Mouse (Mus musculus): ENCODE results near the gene Dhx29. TPM values are rescaled to one million over a fixed set of nuclear protein-coding genes. Genes with fewer than 3 reads are reported as not detected.

The Dhx29 gene
- polyA plus RNA-seq (2014; fragmentation: Nextera tagmentation; extraction: Ambion mirVana) = 20.4 and 22.8 TPM in 2 replicates

GRCm38 (mm10) chr13:112927287-112928001, at the start of gene Dhx29, which contains the start of gene Mtrex:
Gene Dhx29 (plus strand): TSS chr13:112927454.
Gene Mtrex (minus strand): TSS chr13:112927398.
- Histone ChIP-seq H3K27me3 (ENCODE audit: control insufficient read depth, insufficient read depth, low read length) (no peaks in the 10 kb centered on the region), H3K9me3 (ENCODE audit: control insufficient read depth, low read depth, low read length) (no peaks in the 10 kb centered on the region), H3K4me1 (ENCODE audit: control insufficient read depth, insufficient read depth, low read length) (peaks cover 16% of the 10 kb centered on the region), H3K36me3 (ENCODE audit: control insufficient read depth, insufficient read depth, low read length) (peaks cover 9% of the 10 kb centered on the region; the same call in 1 of the 2 replicates), H3K4me3 (ENCODE audit: low read depth, low read length) (peak within 1 kb of the TSS; percentile 91), H3K27ac (ENCODE audit: low read length) (peak within 1 kb of the TSS; percentile 85), H3K9ac (replicated peaks; ENCODE audit: low read depth, low read length) (peak within 1 kb of the TSS; percentile 77), H3K4me2 (replicated peaks; ENCODE audit: low read depth, low read length) (peak within 1 kb of the TSS; percentile 65)
- WGBS = under 1% methylated on average over 57 of the region's 57 CpGs
- peak; percentile 99 for ATAC-seq (ENCODE audit: insufficient number of reproducible peaks, insufficient read depth, low FRiP score, low read depth)

- H3K36me3 ChIP-seq (ENCODE audit: control insufficient read depth, insufficient read depth, low read length) = peaks cover 60% of the 10 kb centered on the region
Observed at GRCm38 (mm10) chr13:112887234-112887633, 40.0 kb upstream of the Dhx29 start.

GRCm38 (mm10) chr13:112902176-112902575, 25.1 kb upstream of the Dhx29 start:
- no peaks in the 10 kb centered on the region for H3K27me3 ChIP-seq (ENCODE audit: control insufficient read depth, insufficient read depth, low read length)
- peaks cover 57% of the 10 kb centered on the region for H3K36me3 ChIP-seq (ENCODE audit: control insufficient read depth, insufficient read depth, low read length)
- WGBS = 87% methylated on average over 3 of the region's 3 CpGs
- H3K27ac ChIP-seq (ENCODE audit: low read length) = no peak overlapping the region
- no peak overlapping the region for H3K4me2 ChIP-seq (replicated peaks; ENCODE audit: low read depth, low read length)
- no peak overlapping the region for H3K4me3 ChIP-seq (ENCODE audit: low read depth, low read length)
- no peak for ATAC-seq (ENCODE audit: insufficient number of reproducible peaks, insufficient read depth, low FRiP score, low read depth)
- H3K9ac ChIP-seq (replicated peaks; ENCODE audit: low read depth, low read length) = no peak overlapping the region
- H3K4me1 ChIP-seq (ENCODE audit: control insufficient read depth, insufficient read depth, low read length) = no peaks in the 10 kb centered on the region
- H3K9me3 ChIP-seq (ENCODE audit: control insufficient read depth, low read depth, low read length) = no peaks in the 10 kb centered on the region

More at GRCm38 (mm10) chr13:112887234-112887633, 40.0 kb upstream of the Dhx29 start:
- Histone ChIP-seq H3K4me2 (replicated peaks; ENCODE audit: low read depth, low read length) (no peak overlapping the region), H3K4me3 (ENCODE audit: low read depth, low read length) (no peak overlapping the region), H3K27me3 (ENCODE audit: control insufficient read depth, insufficient read depth, low read length) (no peaks in the 10 kb centered on the region), H3K9me3 (ENCODE audit: control insufficient read depth, low read depth, low read length) (no peaks in the 10 kb centered on the region), H3K27ac (ENCODE audit: low read length) (no peak overlapping the region), H3K4me1 (ENCODE audit: control insufficient read depth, insufficient read depth, low read length) (no peaks in the 10 kb centered on the region), H3K9ac (replicated peaks; ENCODE audit: low read depth, low read length) (no peak overlapping the region)
- ATAC-seq (ENCODE audit: insufficient number of reproducible peaks, insufficient read depth, low FRiP score, low read depth) = no peak
- 93% methylated on average over 12 of the region's 12 CpGs for WGBS

- H3K36me3 ChIP-seq (ENCODE audit: control insufficient read depth, insufficient read depth, low read length) = peaks cover 33% of the 10 kb centered on the region
- H3K4me3 ChIP-seq (ENCODE audit: low read depth, low read length) = no peak overlapping the region
- no peak for ATAC-seq (ENCODE audit: insufficient number of reproducible peaks, insufficient read depth, low FRiP score, low read depth)
- no peak overlapping the region for H3K9ac ChIP-seq (replicated peaks; ENCODE audit: low read depth, low read length)
- no peaks in the 10 kb centered on the region for H3K9me3 ChIP-seq (ENCODE audit: control insufficient read depth, low read depth, low read length)
- no peaks in the 10 kb centered on the region for H3K27me3 ChIP-seq (ENCODE audit: control insufficient read depth, insufficient read depth, low read length)
- no peak overlapping the region for H3K27ac ChIP-seq (ENCODE audit: low read length)
- WGBS = 62% methylated on average over 4 of the region's 4 CpGs
- no peak overlapping the region for H3K4me2 ChIP-seq (replicated peaks; ENCODE audit: low read depth, low read length)
- H3K4me1 ChIP-seq (ENCODE audit: control insufficient read depth, insufficient read depth, low read length) = no peaks in the 10 kb centered on the region
Observed at GRCm38 (mm10) chr13:112909663-112910062, 17.6 kb upstream of the Dhx29 start.

- no peak for ATAC-seq (ENCODE audit: insufficient number of reproducible peaks, insufficient read depth, low FRiP score, low read depth)
- Histone ChIP-seq H3K4me2 (replicated peaks; ENCODE audit: low read depth, low read length) (no peak overlapping the region), H3K9me3 (ENCODE audit: control insufficient read depth, low read depth, low read length) (no peaks in the 10 kb centered on the region), H3K4me1 (ENCODE audit: control insufficient read depth, insufficient read depth, low read length) (no peaks in the 10 kb centered on the region), H3K27ac (ENCODE audit: low read length) (no peak overlapping the region), H3K36me3 (ENCODE audit: control insufficient read depth, insufficient read depth, low read length) (peaks cover 26% of the 10 kb centered on the region), H3K27me3 (ENCODE audit: control insufficient read depth, insufficient read depth, low read length) (no peaks in the 10 kb centered on the region), H3K4me3 (ENCODE audit: low read depth, low read length) (no peak overlapping the region), H3K9ac (replicated peaks; ENCODE audit: low read depth, low read length) (no peak overlapping the region)
- WGBS = 91% methylated on average over 4 of the region's 4 CpGs
Observed at GRCm38 (mm10) chr13:112910434-112910833, 16.8 kb upstream of the Dhx29 start.

GRCm38 (mm10) chr13:112919141-112919865, 8.0 kb upstream of the Dhx29 start:
- 80% methylated on average over 4 of the region's 4 CpGs for WGBS
- Histone ChIP-seq H3K4me2 (replicated peaks; ENCODE audit: low read depth, low read length) (no peak overlapping the region), H3K27me3 (ENCODE audit: control insufficient read depth, insufficient read depth, low read length) (no peaks in the 10 kb centered on the region), H3K4me1 (ENCODE audit: control insufficient read depth, insufficient read depth, low read length) (no peaks in the 10 kb centered on the region), H3K4me3 (ENCODE audit: low read depth, low read length) (no peak overlapping the region), H3K36me3 (ENCODE audit: control insufficient read depth, insufficient read depth, low read length) (peaks cover 31% of the 10 kb centered on the region), H3K27ac (ENCODE audit: low read length) (no peak overlapping the region), H3K9me3 (ENCODE audit: control insufficient read depth, low read depth, low read length) (no peaks in the 10 kb centered on the region), H3K9ac (replicated peaks; ENCODE audit: low read depth, low read length) (no peak overlapping the region)
- ATAC-seq (ENCODE audit: insufficient number of reproducible peaks, insufficient read depth, low FRiP score, low read depth) = no peak

- Histone ChIP-seq H3K4me3 (ENCODE audit: low read depth, low read length) (no peak overlapping the region), H3K36me3 (ENCODE audit: control insufficient read depth, insufficient read depth, low read length) (peaks cover 31% of the 10 kb centered on the region), H3K4me1 (ENCODE audit: control insufficient read depth, insufficient read depth, low read length) (peaks cover 5% of the 10 kb centered on the region), H3K27me3 (ENCODE audit: control insufficient read depth, insufficient read depth, low read length) (no peaks in the 10 kb centered on the region), H3K9ac (replicated peaks; ENCODE audit: low read depth, low read length) (no peak overlapping the region), H3K9me3 (ENCODE audit: control insufficient read depth, low read depth, low read length) (no peaks in the 10 kb centered on the region), H3K4me2 (replicated peaks; ENCODE audit: low read depth, low read length) (no peak overlapping the region), H3K27ac (ENCODE audit: low read length) (no peak overlapping the region)
- WGBS = 85% methylated on average over 3 of the region's 3 CpGs
- ATAC-seq (ENCODE audit: insufficient number of reproducible peaks, insufficient read depth, low FRiP score, low read depth) = no peak
Observed at GRCm38 (mm10) chr13:112920906-112921305, 6.3 kb upstream of the Dhx29 start.

- Histone ChIP-seq H3K4me1 (ENCODE audit: control insufficient read depth, insufficient read depth, low read length) (peaks cover 16% of the 10 kb centered on the region), H3K4me2 (replicated peaks; ENCODE audit: low read depth, low read length) (no peak overlapping the region), H3K9me3 (ENCODE audit: control insufficient read depth, low read depth, low read length) (no peaks in the 10 kb centered on the region), H3K36me3 (ENCODE audit: control insufficient read depth, insufficient read depth, low read length) (peaks cover 1% of the 10 kb centered on the region), H3K27ac (ENCODE audit: low read length) (no peak overlapping the region), H3K27me3 (ENCODE audit: control insufficient read depth, insufficient read depth, low read length) (no peaks in the 10 kb centered on the region), H3K4me3 (ENCODE audit: low read depth, low read length) (no peak overlapping the region), H3K9ac (replicated peaks; ENCODE audit: low read depth, low read length) (no peak overlapping the region)
- no peak for ATAC-seq (ENCODE audit: insufficient number of reproducible peaks, insufficient read depth, low FRiP score, low read depth)
- 60% methylated on average over 6 of the region's 6 CpGs for WGBS
Observed at GRCm38 (mm10) chr13:112925266-112925665, 2.0 kb upstream of the Dhx29 start.

Data from stomach, embryonic 14.5 days (tissue).